Mouse (Mus musculus): Measurements from ENCODE around the gene Hoxc12. TPM values are rescaled to one million over a fixed set of nuclear protein-coding genes. Genes with fewer than 3 reads are reported as not detected.

Hoxc12 gene
- polyA plus RNA-seq, 1 experiment: not detected

DNA sequence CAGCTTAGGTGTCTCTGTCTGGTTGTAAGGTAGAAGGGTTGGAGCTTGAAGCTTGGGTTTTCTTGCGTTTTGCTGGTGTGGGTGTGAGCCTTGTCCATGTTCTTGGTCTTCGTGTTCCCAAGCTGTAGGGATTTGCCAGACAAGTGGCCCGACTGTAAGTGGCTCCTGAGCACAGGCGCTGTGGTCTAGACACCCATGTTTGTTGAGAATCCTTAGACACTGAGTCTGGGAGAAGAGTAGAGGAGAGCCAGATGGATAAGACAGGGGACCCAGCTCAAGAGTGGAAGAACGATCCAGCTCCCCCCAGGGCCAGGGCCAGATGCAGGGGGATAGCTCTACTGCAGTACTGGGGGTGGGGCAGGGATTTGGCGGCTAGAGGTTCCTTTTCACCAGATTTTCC, 36.2 kb downstream of the Hoxc12 start:
- Histone ChIP-seq H3K27ac (ENCODE audit: control insufficient read depth, insufficient read depth, low read depth, low read length) (no peak overlapping the region), H3K27me3 (ENCODE audit: control insufficient read depth, insufficient read depth, low read length) (no peaks in the 10 kb centered on the region; the same call in 1 of the 2 replicates), H3K4me3 (ENCODE audit: control insufficient read depth, low read depth, low read length) (no peak overlapping the region), H3K4me1 (ENCODE audit: control insufficient read depth, insufficient read depth, low read length) (peaks cover 2% of the 10 kb centered on the region; the same call in 1 of the 2 replicates), H3K36me3 (ENCODE audit: control insufficient read depth, insufficient read depth, low read length) (no peaks in the 10 kb centered on the region)
- TF ChIP-seq CTCF (IDR thresholded peaks at IDR 0.05; ENCODE audit: control insufficient read depth, insufficient read depth, insufficient replicate concordance, low read depth, low read length) (no peak), POLR2A (IDR thresholded peaks at IDR 0.05; ENCODE audit: control insufficient read depth, low read depth, low read length) (no peak)

DNA sequence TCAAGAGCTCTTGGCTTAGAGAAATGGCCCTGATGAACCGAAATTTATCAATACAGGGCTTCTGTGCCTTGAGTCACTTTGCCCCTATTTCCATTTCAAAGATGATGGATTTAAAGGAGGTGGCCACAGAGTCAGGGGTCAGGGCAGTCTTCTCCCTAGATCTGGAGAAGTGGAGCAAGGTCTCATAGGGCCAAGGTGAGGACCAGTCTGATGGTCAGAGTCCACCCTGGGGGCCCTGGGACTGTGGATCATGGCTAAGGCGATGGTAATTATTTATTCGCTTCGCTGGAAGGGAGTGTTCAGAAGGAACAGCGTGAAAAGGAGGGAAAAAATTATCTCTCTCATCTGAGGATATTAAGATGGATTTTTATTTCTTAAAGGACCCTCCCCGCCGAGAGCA, 38.5 kb downstream of the Hoxc12 start:
- H3K4me1 ChIP-seq (ENCODE audit: control insufficient read depth, insufficient read depth, low read length): peaks cover 2% of the 10 kb centered on the region; the same call in 1 of the 2 replicates
- H3K36me3 ChIP-seq (ENCODE audit: control insufficient read depth, insufficient read depth, low read length): no peaks in the 10 kb centered on the region
- no peak overlapping the region for H3K4me3 ChIP-seq (ENCODE audit: control insufficient read depth, low read depth, low read length)
- no peaks in the 10 kb centered on the region; the same call in 1 of the 2 replicates for H3K27me3 ChIP-seq (ENCODE audit: control insufficient read depth, insufficient read depth, low read length)
- TF ChIP-seq POLR2A (IDR thresholded peaks at IDR 0.05; ENCODE audit: control insufficient read depth, low read depth, low read length) (no peak), CTCF (IDR thresholded peaks at IDR 0.05; ENCODE audit: control insufficient read depth, insufficient read depth, insufficient replicate concordance, low read depth, low read length) (no peak)
- no peak overlapping the region for H3K27ac ChIP-seq (ENCODE audit: control insufficient read depth, insufficient read depth, low read depth, low read length)

DNA sequence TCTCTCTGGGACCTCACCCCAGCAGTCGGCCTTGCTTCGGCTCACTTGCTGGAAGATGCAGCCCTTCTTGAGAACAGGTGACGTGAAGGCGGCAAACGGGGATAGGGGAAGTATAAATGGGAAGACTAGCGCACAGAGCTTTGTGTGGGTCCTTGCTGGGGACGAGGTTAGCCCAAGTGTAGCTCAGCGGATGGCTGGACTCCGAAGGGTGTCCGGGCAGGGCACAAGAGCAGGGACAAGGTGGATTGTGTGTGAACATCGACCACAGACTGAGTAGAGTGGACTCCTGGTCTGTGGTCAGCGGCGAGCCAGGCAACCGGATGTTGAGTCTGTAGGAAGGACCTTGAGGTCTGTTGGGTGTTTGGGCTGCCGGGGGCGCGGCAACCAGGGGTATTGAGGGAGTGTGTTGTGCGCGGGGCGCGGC, 39.1 kb downstream of the Hoxc12 start:
- Histone ChIP-seq H3K27ac (ENCODE audit: control insufficient read depth, insufficient read depth, low read depth, low read length) (no peak overlapping the region), H3K4me3 (ENCODE audit: control insufficient read depth, low read depth, low read length) (no peak overlapping the region), H3K27me3 (ENCODE audit: control insufficient read depth, insufficient read depth, low read length) (no peaks in the 10 kb centered on the region; the same call in 1 of the 2 replicates), H3K4me1 (ENCODE audit: control insufficient read depth, insufficient read depth, low read length) (peaks cover 2% of the 10 kb centered on the region; the same call in 1 of the 2 replicates), H3K36me3 (ENCODE audit: control insufficient read depth, insufficient read depth, low read length) (no peaks in the 10 kb centered on the region)
- no peak for TF ChIP-seq POLR2A (IDR thresholded peaks at IDR 0.05; ENCODE audit: control insufficient read depth, low read depth, low read length)
- TF ChIP-seq CTCF (IDR thresholded peaks at IDR 0.05; ENCODE audit: control insufficient read depth, insufficient read depth, insufficient replicate concordance, low read depth, low read length): no peak

DNA sequence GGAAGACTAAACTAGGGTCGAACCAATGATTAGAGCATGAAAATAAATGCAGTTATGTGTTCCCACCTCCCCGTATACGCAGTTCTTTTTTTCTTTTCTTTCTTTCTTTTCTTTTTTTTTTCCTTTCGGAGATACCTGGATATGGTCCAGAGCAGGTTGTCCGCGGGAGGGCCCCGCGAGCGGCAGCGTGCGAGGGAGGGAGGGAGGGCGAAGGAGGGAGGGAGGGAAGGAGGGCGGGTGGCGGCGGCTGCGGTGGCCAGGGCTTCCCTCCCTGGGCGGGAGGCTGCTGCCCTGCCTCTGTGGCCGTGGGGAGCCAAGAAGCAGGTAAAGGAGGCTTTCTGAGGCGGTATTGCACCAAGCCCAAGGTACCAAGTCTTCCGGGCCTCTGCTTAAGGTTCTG, 39.6 kb downstream of the Hoxc12 start, which contains the start of gene Hoxc9:
Gene Hoxc9, plus strand, starts transcription at position 269 of the 400 bp plus-strand sequence.
- Histone ChIP-seq H3K4me1 (ENCODE audit: control insufficient read depth, insufficient read depth, low read length) (peaks cover 2% of the 10 kb centered on the region; the same call in 1 of the 2 replicates), H3K4me3 (ENCODE audit: control insufficient read depth, low read depth, low read length) (no peak within 1 kb of the TSS), H3K36me3 (ENCODE audit: control insufficient read depth, insufficient read depth, low read length) (no peaks in the 10 kb centered on the region), H3K27me3 (ENCODE audit: control insufficient read depth, insufficient read depth, low read length) (peaks cover 2% of the 10 kb centered on the region; the same call in 1 of the 2 replicates), H3K27ac (ENCODE audit: control insufficient read depth, insufficient read depth, low read depth, low read length) (no peak within 1 kb of the TSS)
- TF ChIP-seq CTCF (IDR thresholded peaks at IDR 0.05; ENCODE audit: control insufficient read depth, insufficient read depth, insufficient replicate concordance, low read depth, low read length) (no peak), POLR2A (IDR thresholded peaks at IDR 0.05; ENCODE audit: control insufficient read depth, low read depth, low read length) (no peak)

DNA sequence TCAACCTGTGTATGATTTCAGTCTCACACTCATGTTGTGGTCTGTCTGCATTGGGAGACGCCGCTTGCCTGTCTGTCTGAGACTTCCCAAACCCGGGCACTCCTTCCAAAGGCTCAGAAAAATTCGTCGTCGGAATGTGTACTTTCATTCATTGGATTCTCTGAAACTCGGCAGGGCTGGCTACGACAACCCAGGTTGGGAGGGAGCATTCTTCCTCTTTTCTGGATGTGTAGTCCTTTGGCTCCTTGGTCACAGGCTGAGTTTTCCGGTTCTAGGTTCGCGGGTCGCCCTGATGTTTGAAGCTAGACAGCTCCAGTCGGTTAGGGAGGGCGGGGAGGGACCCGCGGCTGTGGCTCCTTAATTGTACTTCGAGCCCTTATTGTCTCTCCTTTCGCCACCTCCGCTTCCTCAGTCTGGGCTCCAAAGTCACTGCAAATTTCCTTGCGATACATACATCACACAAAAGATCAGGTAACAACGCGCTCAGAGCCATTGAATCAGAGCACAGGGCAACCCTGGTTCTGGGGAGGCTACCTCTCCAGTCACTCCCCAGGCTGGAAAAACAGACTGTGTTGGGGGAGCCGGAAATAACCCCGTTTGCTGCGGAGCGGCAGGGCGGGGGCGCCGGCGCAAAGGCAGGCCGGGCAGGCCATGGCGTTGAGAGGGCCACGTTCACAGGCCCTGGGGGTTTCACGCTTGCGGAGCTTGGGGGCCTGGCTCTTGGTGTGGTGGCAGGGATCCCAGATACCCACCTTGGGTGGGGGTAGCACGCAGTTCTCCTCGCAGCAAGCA, 40.3 kb downstream of the Hoxc12 start:
- no peak overlapping the region for H3K27ac ChIP-seq (ENCODE audit: control insufficient read depth, insufficient read depth, low read depth, low read length)
- H3K36me3 ChIP-seq (ENCODE audit: control insufficient read depth, insufficient read depth, low read length): no peaks in the 10 kb centered on the region
- H3K4me1 ChIP-seq (ENCODE audit: control insufficient read depth, insufficient read depth, low read length): peaks cover 6% of the 10 kb centered on the region
- H3K27me3 ChIP-seq (ENCODE audit: control insufficient read depth, insufficient read depth, low read length): peaks cover 5% of the 10 kb centered on the region; the same call in 1 of the 2 replicates
- H3K4me3 ChIP-seq (ENCODE audit: control insufficient read depth, low read depth, low read length): no peak overlapping the region
- TF ChIP-seq CTCF (IDR thresholded peaks at IDR 0.05; ENCODE audit: control insufficient read depth, insufficient read depth, insufficient replicate concordance, low read depth, low read length): no peak
- no peak for TF ChIP-seq POLR2A (IDR thresholded peaks at IDR 0.05; ENCODE audit: control insufficient read depth, low read depth, low read length)

DNA sequence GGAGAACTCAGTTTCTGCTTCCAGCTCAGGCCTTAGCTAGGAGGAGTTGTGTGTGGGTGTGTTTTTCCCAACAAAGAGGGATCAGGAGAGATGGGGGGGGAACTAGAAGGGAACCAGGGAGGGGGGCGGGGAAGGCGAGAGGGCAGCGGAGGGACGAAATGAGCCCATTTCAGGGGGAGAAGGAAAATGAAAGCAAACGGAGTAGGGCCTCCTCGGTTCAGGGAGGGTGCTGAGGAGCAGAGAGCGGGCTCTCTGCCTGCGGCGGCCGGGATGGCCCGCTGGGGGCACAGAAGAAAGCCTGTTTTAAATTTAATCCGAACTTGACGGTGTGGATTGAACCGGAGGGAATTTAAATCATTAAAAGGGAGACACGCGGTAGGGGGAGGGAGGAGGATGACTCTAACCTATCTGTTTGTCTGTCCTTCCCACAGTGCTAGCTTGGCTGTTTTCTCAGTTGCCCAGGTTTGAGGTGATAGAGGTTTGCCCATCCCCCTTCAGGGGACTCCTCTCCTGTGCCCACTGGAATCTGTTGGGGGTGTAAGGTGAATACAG, 40.9 kb downstream of the Hoxc12 start:
- Histone ChIP-seq H3K4me3 (ENCODE audit: control insufficient read depth, low read depth, low read length) (no peak overlapping the region), H3K36me3 (ENCODE audit: control insufficient read depth, insufficient read depth, low read length) (no peaks in the 10 kb centered on the region), H3K4me1 (ENCODE audit: control insufficient read depth, insufficient read depth, low read length) (peaks cover 6% of the 10 kb centered on the region), H3K27me3 (ENCODE audit: control insufficient read depth, insufficient read depth, low read length) (peaks cover 6% of the 10 kb centered on the region; the same call in 1 of the 2 replicates), H3K27ac (ENCODE audit: control insufficient read depth, insufficient read depth, low read depth, low read length) (no peak overlapping the region)
- no peak for TF ChIP-seq CTCF (IDR thresholded peaks at IDR 0.05; ENCODE audit: control insufficient read depth, insufficient read depth, insufficient replicate concordance, low read depth, low read length)
- no peak for TF ChIP-seq POLR2A (IDR thresholded peaks at IDR 0.05; ENCODE audit: control insufficient read depth, low read depth, low read length)

All from testis, adult 2 months (tissue).